Comparison of ENCODE assay signal across 28 mouse cellular contexts in the genomic region with DNA sequence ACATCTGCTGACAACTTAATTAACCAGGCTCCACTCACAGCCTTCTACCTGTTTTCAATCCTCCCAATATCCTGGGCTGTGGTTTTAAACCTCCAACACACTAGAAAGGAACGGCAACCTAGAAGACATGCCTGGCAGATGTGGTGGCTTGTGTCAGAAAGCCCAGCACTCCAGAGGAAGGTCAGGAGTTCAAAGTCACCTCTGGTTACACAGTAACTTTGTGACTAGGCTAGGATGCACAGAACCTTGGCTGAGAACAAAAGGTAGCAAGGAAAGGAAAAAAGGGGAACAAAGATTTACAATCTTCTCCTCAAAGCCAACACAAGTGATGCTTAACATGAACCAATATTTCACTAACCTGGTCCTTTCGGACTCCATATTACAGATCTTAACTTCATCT.
"Had no signal": no experiment of that assay in that cellular context is flagged by ENCODE, and none has a peak within 500 bp of the region (broad histone marks: within the 10 kb centered on the region; RNA-seq: fewer than 3 reads in every experiment).

No protein-coding gene starts in this region.

- H3K36me3 ChIP-seq: embryonic facial prominence, embryonic 12.5 days; embryonic facial prominence, embryonic 13.5 days; embryonic facial prominence, embryonic 15.5 days; forebrain, embryonic 10.5 days; forebrain, embryonic 12.5 days; forebrain, embryonic 15.5 days had no signal

- H3K4me1 ChIP-seq: embryonic facial prominence, embryonic 10.5 days; embryonic facial prominence, embryonic 12.5 days; embryonic facial prominence, embryonic 13.5 days; embryonic facial prominence, embryonic 15.5 days; forebrain, embryonic 10.5 days; forebrain, embryonic 12.5 days; forebrain, embryonic 13.5 days; forebrain, embryonic 15.5 days had no signal

- H3K9me3 ChIP-seq: forebrain, embryonic 15.5 days had no signal

- ATAC-seq: forebrain, embryonic 13.5 days; forebrain, embryonic 14.5 days; forebrain, embryonic 15.5 days; forebrain, embryonic 16.5 days; forebrain, postnatal 0 days had no signal

- H3K4me2 ChIP-seq: embryonic facial prominence, embryonic 12.5 days; embryonic facial prominence, embryonic 13.5 days; embryonic facial prominence, embryonic 15.5 days; forebrain, embryonic 12.5 days; forebrain, embryonic 13.5 days; forebrain, embryonic 15.5 days had no signal

- H3K27ac ChIP-seq: embryonic facial prominence, embryonic 10.5 days; embryonic facial prominence, embryonic 12.5 days; embryonic facial prominence, embryonic 13.5 days; embryonic facial prominence, embryonic 15.5 days; forebrain, embryonic 10.5 days; forebrain, embryonic 12.5 days; forebrain, embryonic 13.5 days; forebrain, embryonic 15.5 days; gastrocnemius, adult 2 months had no signal

- H3K27me3 ChIP-seq: embryonic facial prominence, embryonic 12.5 days; embryonic facial prominence, embryonic 13.5 days; embryonic facial prominence, embryonic 15.5 days; forebrain, embryonic 12.5 days; forebrain, embryonic 13.5 days; forebrain, embryonic 15.5 days had no signal

- H3K4me3 ChIP-seq: embryonic facial prominence, embryonic 10.5 days; embryonic facial prominence, embryonic 12.5 days; embryonic facial prominence, embryonic 13.5 days; embryonic facial prominence, embryonic 15.5 days; erythroblast, embryonic 14.5 days; forebrain, embryonic 10.5 days; forebrain, embryonic 12.5 days; forebrain, embryonic 13.5 days; forebrain, embryonic 15.5 days; gastrocnemius, adult 2 months had no signal

- DNase-seq: cerebellum, adult 18-20 months; cerebellum, adult 2 months; cerebellum, adult 8-10 months; cerebellum, adult 9-10 months; cerebellum, adult 9-11 months; cerebellum, postnatal 10 days; cerebellum, postnatal 14 days; cerebellum, postnatal 25 days; cerebellum, postnatal 36 days; embryo, embryonic 11 days; forebrain, postnatal 0 days; gastrocnemius, adult 2 months; gastrocnemius, postnatal 10 days; gastrocnemius, postnatal 14 days; gastrocnemius, postnatal 25 days; gastrocnemius, postnatal 36 days; heart, adult 11 months had no signal

- H3K9ac ChIP-seq: embryonic facial prominence, embryonic 12.5 days; embryonic facial prominence, embryonic 13.5 days; embryonic facial prominence, embryonic 15.5 days; forebrain, embryonic 12.5 days; forebrain, embryonic 13.5 days; forebrain, embryonic 15.5 days; forebrain, postnatal 0 days had no signal
